Mouse (Mus musculus): ENCODE results near the gene Ift80.

DNA sequence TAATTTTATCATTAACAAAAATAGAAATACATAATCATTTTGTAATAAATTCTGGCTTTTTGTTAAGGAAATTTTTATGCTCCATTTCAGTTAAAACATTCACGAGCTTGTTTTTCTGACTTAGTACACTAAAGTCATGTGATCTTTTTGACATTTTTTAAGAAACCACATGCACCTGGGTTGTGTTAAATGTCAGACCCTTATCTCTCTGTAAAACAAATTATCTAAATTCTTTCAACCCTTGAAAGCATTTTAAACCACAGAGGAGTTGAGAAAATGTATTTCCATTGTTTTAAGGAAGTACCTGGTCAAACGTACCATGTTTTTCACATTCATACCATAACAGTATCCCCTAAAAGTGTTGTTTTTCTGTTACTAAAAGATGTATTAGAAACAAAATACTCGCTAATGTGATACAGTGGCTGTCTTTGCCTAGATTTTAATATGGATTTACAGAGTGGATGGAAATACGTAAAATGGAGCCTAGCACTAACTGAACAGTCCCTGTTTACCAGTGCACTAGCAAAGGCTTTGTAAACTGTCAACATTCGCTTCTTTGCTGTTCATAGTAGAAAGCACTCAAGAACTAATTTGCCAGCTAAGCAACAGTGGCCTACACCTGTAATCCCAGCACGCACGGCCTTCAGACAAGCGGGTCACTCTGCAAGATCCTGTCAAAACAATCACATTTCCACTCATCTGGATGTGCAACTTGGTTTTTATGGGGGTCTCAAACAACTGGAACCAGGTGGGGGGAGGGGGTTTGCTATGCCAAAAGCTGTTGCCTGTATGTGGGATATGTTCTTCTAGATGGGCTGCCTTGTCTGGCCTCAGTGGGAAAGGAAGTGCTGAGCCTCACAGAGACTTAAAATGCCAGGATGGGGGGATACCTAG, 29.5 kb downstream of the Ift80 start:
- TF ChIP-seq POLR2A (IDR thresholded peaks at IDR 0.05; ENCODE audit: borderline replicate concordance, extremely low read depth, low read depth, low read length): no peak
- no peak for TF ChIP-seq CTCF (IDR thresholded peaks at IDR 0.05; ENCODE audit: insufficient read depth, low read length)
